Mouse (Mus musculus) retina, adult 2 months (tissue): ENCODE measurements around the gene Aatk.

Experiments
- DNase-seq: peaks from one replicate; pipeline ENCODE4 v3.0.0-alpha.2; 2012; ENCODE audit warnings: low read depth, low spot score

The Aatk gene

DNA sequence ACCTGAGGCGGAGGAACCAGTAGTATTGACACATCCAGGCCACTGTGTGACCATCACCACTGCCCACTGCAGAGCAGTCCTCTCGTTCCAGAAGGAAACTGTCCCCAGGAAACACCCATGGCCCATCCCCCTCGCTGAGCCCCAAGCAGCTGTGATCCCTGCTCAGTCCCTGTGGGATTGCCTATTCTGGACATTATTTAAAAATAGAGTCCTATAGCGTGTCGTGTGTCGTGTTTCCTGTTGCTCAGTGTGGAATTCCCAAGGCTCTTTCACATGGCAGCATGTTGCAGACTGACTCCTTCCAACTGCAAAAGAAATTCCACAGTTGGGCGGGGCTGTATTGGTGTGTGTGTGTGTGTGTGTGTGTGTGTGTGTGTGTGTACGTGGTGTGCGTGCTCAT lies 5.3 kb upstream of the Aatk start:
- no peak for DNase-seq

- DNase-seq, result no peak
Measured at GRCm38 (mm10) chr11:120051124-120051811, 4.3 kb upstream of the Aatk start.

DNA sequence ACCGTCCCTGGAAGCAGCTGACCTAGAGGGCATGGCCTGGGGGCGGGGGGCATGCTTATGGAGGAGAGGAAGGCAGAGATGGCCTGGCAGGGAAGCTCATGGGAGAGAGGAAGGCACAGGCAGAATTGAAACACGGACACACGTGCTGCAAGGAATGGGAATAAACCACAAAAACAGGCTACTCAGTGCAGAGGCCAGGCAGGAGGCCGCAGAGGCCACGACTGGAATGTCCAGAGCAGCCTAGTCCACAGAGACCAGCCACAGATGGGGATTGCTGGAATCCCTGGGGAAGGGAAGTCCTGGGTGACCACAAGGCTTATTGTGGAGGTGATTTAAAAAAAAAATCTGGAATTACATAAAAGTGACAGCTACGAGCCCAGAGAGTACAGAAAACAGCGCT lies 2.1 kb upstream of the Aatk start:
- no peak for DNase-seq

GRCm38 (mm10) chr11:120048252-120048556 lies 1.2 kb upstream of the Aatk start:
- DNase-seq, result no peak

DNA sequence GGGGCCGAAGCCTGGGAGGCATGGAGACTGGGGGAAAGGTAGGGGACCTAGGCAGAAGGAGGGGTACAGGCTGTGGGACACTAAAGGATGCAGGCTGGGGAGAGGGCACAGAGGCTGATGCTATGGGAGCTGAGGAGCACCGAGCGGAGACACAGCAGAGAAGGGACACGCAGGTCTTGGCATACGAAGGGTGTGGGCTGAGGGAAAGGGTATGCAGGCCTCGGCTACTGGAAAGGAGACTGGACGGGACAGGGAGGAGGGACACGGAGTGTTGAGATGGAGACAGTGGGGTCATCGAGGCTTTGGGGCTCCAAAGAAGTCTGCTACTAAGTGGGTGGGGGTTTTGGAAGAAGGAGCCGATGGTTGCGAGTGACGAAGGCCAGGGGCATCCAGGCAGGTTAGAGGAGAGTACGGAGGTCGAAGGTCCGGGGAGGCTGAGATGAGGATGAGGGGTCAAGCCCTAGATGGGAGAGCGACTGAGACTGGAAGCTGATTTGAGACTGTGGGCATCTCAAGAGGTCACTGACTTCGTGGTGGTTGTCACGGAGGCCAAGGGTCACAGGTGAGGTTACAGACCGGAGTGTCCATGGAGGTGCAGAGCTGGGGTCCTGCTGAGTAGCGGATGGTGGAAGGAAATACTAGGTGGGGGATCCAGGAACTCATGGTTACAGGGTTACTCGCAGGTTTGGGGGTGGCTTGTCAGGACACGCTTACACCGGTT lies 724 bp upstream of the Aatk start:
- no peak for DNase-seq

DNA sequence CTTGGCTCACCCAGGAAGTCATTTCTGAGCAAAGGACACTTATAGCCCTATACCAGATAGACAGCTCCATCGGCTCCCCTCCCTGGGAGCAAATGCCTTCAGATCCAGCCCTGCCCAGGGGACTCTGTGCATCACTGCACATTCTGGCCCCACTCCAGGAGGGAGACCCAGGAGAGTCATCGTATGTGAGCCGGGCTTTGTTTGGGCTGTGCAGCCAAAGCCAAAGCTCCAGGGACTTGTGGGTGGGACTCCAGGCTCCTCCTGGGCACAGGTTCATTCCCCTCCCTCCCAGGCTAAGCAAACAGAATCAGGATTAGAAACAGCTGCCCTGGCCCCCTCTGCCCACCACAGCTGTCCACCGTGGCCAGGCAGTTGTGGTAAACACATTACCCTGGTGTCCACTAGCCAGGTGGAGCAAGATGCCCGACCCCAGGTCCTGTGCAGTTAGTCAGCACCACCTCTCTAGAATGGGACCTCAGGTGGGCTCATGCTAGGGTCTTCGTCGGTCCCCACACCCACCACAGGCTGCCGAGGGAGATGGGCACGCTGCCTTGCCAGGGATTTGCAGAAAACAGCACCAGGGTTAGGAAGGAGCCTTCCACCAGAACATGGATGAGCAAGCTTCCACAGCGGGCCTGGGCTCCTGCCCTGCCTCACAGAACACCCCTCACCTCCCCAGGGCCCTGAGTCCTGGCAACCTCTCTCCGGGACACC lies 971 bp downstream of the Aatk start:
- no peak for DNase-seq

DNA sequence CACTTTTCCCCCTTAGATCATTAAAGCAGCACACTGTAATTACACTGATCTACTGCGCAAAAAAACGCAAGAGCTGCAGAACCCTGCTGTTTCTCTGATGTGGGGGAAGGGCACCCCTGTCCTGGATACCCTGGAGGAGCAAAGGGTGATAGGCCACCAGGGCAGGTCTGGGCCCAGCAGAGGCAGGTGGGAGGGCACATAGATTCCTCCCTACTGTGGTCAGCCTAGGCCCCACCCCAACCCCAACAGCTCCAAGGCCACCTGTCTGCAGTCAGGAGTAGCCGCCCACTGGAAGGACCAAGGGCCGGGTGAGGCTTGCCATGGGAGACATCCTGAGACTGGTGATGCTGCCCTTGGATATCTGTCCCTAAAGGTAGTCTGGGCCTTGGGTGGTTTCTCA lies 1.6 kb downstream of the Aatk start:
- no peak for DNase-seq

DNA sequence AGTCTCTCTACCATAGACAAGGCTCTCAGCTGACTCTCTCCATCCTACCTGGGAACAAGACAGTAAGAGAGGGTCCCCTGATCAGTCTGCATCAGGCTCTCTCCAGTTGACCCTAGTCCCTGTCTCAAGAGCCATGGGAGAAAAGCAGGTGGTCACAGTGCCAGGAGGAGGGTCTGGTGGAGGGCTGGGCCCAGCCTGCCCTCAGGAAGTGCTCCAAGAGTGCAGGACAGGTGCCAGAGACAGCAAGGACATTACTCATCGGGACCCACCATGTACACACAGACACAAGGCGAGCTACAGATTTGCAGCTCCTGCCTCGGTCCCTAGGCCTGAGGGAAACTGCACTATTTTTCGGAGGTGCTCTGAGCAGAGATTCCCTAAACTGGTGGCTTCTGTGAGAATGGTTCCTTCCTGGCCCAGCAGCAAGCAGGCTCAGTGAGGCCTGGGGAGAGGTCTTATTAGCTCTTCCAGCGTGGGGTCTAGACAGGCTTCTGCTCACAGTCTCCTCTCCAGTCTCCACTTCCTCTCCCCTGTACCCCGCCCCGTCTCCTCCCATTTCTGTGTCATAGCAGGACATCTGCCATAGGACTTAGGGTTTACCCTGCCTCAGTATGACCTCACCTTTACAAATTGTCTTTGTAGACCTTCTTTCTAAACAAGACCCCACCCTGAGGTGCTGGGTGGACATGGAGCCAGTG lies 4.7 kb downstream of the Aatk start:
- DNase-seq, result no peak

DNA sequence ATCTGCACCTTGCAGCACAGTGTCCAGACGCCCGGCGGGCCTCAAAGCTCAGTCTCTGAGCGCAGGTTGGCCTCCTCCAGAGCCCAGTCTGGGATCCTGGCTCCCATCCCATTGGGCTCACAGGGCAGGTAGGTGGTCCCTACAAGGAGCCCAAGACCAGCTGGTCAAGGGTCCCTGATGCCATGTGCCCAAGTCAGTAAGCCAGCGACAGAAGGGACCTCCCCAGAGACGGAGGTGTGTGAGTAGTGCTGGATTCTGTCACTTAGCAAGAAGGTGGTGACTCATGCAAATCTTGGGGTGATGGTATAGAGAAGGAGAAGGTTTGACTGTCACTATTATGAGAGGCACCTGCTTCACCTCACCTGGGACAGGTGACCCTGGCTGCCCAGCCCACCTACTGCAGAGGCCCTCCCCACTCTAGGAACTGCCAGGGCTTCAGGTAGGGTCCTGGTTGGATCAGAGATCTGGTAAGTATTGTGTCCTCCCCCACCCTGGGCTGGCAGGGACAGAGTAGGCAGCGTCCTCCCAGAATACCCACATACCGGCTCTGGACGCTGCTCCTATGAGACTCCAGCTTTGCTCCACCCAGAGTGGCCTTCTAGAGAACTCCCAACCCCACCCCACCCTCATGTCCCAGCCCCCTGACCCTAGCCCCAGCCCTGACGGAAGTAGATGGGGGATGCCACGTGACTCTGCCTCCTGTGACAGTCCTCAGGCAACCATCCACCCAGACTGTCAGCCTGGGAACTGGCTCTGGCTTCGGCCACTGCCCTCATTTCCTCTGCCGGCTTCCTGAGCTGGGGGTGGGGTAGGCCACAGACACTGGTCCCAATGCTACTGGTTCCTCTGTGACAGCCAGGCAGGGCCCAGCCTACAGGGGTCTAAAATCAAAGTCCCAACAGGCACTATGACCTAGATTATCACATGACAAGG lies 5.5 kb downstream of the Aatk start:
- DNase-seq, result no peak

- no peak for DNase-seq
Measured at GRCm38 (mm10) chr11:120040440-120040839, 6.5 kb downstream of the Aatk start.

- no peak for DNase-seq
Measured at GRCm38 (mm10) chr11:120039581-120039980, 7.4 kb downstream of the Aatk start.

- DNase-seq, result no peak
Measured at GRCm38 (mm10) chr11:120034762-120035161, 12.2 kb downstream of the Aatk start.

GRCm38 (mm10) chr11:120034306-120034705 lies 12.7 kb downstream of the Aatk start:
- no peak for DNase-seq

- DNase-seq, result no peak
Measured at GRCm38 (mm10) chr11:120033473-120033872, 13.5 kb downstream of the Aatk start.

DNA sequence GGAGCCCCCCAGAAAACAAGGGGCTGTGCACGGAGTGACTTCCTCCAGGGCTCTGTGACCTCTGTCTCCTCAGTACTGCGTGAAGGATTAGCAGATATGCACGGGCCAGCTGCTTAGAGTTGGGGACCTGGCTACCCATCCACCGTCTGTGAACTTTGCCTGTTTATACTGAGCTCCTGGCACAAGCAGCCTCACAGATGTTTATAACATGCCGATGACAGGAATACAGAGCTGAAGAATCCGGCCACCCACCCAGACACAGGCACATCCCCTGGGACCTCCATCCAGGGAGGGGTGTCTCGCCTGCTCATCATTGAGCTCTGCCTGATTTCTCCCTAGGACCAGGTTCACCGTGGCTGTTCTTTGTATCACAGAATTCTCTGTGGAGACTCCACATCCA lies 14.9 kb downstream of the Aatk start:
- DNase-seq, result no peak

GRCm38 (mm10) chr11:120030145-120030901 lies 16.6 kb downstream of the Aatk start:
- DNase-seq, result no peak

- no peak for DNase-seq
Measured at GRCm38 (mm10) chr11:120029431-120030144, 17.4 kb downstream of the Aatk start.

DNA sequence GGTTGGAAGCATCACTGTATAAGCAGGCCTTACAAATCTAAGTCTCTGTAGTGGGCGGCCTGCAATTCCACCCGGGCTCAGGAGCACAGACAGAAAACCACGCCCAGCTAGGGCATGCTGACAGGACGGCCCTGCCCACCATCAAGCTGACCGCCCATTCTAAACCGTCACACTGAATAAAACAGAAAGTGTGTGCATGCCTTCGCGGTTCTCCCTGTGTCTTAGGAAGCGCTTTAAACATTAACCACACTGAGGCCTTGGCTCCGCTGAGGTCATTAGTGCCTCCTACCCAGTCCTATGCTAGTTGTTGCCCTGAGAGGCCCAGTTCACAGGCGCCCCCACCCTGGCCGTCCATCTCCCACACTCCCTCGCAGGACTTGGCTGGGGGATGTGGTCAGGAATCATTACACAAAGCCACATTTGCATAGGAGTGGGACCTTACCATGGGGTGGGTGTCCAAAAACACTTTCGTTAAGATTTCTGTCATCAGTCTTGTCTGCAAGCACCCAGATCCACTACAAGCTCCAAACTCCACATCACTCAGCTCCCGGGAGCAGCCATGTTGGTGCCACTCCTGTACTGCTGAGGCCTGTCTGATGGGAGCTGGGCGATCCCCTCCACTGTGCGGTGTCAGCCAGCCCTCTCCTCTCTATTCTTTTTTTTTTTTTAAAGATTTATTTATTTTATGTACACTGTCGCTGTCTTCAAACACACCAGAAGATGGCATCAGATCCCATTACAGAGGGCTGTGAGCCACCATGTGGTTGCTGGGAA lies 18.5 kb downstream of the Aatk start:
- no peak for DNase-seq

DNA sequence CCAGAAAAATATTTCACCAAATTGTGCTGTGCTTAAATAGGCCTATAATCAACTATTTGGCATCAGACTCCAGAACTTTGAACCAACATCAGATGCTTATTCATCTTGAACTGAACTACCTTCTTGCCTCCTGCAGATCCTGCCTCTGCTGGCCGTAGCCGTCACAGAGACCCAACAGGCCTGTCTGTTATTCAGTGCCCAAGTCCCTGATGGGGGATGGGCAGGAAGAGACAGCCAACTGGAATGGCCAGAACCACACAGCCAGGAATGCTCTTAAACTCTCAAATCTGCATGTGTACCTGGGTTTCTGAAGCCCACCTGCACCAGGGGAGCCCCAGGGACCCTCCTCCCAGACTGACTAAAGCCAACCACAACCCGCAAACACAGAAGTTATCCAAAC lies 20.0 kb downstream of the Aatk start:
- no peak for DNase-seq
